Mouse (Mus musculus) fibroblast of lung, adult 2 months (primary cell): ENCODE measurements at regions not wholly inside any gene's neighbourhood (a gene's known extent, or its start where the extent isn't known, plus 50 kb on each side); places are given as distances from the start of the nearest gene placed in this dataset.

Experiments
- DNase-seq: peaks from one replicate; pipeline ENCODE4 v3.0.0-alpha.2; 2011; ENCODE audit warnings: low read depth

DNA sequence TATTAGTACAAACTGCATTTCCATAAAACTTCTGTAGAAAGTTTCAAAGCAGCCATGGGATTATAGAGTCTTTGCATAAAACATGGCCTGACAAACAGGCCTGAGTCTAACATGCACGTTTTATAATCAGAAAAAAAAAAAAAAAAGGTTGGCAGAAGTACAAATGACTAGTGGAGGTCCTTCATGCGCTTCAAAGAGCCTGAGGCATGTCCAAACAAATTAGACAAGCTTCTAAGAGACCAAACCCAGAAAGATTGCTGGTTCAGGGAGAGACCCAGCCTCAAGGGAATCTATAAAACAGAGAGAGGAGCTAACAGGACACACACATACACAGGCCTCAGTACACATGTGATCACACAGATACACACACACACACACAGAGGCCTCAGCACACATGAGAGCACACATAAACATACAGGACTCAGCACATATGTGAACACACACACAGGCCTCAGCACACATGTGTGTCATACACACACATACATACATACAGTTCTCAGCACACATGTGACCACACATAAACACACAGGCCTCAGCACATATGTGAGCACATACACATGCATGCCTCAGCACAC, 57.0 kb upstream of the Gnaq start:
- no peak for DNase-seq

DNA sequence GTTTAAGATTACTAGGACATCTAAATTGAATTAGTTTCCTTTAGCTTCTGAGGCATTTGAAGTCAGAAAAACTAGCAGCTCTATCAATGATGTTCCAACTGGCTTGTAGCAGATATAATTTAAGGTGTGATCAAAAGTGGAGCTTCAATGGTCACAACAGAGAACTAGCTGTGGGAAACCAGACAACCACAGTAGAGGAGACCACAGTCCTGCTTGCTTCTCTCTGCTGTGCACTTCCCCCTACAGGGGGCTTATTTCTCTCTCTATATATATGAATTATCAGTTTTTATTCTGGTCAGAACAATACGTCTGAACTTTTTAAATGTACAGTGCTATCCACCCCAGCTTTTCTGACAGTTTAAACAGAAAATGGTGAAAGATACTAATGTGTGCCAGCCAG, 57.6 kb upstream of the Gnaq start:
- no peak for DNase-seq

DNA sequence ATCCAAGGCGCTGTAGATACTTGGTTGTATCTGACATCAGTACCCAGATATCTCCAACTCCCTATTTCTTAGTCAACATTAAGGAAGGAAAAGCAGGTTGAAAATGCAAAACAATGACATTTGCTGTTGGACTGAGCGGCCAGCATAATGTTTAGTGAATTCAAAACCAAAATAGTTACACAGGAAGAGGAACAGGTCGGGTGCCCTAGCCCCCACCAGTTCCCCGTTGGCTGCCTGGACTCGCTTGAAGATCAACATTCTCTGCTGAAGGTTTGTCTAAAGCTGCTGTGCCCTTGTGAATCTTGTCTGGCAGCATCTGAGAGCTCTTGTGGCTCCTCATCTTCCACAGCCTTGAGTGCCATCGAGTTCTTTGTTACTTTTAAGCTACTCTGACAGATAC, 65.3 kb upstream of the Gnaq start:
- DNase-seq: no peak

DNA sequence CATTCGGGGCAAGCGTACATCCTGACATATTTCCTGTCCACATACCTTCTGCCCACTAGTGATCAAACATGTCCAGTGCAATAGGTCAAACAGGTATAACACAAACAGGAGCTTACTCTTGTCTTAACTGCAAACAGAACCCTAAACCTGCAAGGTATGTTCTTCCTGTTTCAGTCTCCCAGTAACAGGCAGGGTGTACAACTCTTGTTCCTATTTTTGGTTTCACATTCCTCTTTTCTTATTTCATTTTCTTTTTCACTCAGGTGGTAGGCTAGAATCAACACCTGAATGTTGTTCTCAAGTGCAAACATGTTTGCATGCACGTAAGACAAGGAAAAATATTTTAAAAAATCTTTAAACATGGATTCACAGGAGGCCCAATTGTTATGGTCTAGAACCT, 67.7 kb upstream of the Gnaq start:
- no peak for DNase-seq

DNA sequence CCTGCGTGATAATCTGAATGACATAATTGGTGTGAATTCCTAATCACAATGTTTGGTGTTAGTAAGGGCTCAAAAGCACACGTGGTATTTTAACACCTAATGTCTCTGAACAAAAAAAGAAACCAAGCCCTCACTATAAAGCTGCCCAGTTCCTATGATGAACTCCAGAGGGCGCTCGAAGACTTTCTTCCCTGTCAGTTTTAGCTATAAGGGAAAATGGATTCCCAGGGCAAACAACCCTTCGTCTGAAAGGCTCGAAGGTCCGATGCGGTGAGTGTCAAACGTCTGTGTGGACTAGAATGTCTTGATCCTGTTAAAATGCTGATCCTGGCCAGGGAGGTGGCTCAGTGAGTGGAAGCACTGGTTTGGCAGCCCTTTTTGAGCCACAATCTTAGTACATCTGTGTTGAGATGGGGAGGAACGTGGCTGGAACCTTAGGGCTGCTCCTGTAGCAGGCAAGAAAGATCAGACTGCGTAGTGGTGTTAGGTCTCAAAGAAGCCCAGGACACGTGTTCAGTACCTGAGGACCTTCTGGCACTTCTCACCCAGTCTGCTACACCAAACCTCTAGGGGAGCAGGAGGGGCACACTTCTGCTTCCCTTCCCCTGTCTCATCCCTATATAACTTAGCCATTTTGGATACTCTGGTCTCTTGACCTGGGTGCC, 68.6 kb upstream of the Gnaq start:
- no peak for DNase-seq

DNA sequence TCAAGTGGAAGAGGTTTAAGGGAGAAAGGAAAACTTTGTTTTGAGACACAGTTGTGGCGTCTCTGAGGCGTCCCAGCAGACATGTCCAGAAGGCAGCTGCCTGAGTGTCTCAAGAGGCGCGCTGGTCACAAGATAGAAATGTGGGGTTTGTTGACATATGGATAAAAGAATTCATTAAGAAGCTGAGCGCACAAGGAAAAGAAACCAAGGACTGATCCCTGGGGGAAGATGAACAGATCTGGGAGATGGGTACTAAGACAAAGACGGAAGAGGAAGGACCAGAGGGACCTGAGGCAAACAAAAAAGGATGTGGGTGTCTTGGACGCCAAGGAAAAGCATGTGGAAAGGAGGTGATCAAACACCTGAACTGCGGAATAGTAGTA, 69.1 kb upstream of the Gnaq start:
- no peak for DNase-seq

DNA sequence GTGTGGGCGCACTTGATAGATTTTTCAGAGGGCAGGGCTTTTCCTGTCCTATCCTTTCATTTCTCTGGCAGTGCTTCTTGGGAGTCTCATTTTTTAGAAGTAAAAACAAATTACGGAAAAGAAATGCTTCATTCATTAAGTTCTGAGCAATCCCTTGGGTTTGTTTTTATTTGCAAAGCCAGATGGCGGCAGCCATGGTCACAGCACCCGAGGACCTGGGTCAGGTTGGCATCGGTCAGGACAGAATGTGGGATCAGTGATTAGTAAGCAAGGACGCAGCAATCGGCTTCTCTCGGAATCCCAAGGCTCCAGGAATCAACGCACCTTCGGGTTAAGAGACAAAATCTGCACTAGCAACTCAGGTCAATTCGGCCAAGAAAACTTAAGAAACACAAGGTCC, 70.8 kb upstream of the Gnaq start:
- DNase-seq: no peak

DNA sequence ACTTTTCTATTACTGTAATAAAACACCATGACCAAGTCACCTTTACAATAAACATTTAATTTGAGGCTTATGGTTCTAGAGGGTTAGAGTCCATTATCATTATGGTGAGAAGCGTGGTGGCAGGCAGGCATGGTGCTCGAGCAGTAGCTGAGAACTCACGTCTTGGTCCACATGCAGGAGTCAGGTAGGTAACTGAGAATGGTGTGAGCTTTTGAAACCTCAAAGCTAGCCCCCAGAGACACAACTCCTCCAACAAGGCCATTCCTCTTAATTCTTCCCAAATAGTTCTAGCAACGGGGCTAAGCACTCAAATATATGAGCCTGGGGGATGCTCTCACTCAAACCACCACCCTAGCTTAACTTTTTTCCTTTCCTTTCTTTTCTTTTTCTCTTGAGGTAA, 73.6 kb upstream of the Gnaq start:
- no peak for DNase-seq

DNA sequence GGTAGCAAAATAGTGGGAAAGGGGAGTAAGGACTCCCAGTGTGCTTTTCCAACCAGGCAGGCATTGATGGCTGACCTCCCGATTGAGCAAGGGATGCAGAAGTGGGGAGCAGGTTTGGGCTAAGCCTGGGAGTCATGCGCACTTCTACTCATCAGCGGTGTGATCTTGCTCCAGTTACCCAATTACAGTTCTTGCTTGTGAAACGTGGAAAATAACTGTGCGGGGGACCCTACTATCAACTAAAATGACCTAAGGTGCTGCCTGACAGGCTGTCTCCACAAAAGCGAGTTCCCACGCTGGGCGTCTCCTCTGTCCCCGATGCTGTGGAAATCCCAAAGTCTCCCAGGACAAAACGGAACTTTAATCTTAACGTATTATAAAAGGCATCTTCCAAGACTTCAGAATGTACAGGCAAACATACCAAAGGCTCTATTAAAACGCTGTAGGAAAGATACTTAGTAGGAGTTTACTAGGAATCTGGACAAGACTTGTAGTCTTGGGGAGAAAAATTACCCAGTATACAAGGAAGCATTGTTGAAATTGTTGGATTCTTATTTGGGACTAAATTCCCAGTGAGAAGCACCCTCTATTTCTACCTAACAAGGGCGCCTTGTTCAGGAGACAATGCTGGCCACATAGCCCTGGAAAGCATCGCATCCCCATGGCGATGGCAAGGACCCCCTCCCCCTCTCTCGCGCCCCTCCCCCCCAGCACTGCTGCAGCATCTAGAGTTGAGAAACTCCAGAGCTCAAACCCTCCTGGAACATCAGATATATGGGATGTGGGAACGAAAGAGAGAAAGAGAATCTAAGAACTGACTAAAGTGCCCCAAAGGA, 65.6 kb upstream of the Cep78 start:
- peak; percentile 64 for DNase-seq

DNA sequence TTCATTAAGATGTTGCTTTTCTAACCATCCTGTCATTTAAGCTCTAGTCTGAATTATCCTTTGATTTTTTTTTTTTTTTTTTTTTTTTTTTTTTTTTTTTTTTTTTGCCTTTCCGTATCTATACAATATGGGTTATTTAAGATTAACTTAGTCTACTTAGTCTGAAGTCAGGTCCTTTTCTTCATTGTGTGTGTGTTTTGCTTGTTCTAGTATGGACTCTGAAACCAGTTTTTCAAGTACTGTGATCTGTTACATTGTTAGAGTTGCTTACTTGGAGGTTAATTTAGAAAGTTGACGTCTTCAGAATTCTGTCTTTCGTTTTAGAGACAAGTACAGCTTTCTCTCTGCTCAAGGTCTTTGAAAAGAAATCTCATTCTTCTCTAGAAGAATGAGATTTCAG, 64.9 kb upstream of the Cep78 start:
- no peak for DNase-seq

DNA sequence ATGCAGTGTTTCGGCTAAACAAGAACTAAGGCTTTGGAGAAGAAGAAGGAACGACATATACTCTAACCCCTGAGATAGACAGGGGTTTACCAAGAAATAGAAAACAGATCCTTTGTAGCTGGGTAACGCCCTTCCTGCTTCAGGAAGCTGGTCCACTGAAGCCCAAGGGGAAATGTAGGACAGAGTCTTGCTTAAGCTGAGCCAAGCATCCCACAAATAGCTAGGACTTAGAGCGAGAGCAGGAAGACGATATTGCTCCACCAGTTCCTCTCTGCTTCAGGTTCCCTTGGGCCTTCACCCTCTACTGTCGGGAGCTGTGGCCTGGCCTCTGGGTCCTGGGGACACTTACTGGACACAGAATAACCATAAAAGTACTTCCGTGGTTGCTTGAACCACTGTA, 62.2 kb upstream of the Cep78 start:
- no peak for DNase-seq

DNA sequence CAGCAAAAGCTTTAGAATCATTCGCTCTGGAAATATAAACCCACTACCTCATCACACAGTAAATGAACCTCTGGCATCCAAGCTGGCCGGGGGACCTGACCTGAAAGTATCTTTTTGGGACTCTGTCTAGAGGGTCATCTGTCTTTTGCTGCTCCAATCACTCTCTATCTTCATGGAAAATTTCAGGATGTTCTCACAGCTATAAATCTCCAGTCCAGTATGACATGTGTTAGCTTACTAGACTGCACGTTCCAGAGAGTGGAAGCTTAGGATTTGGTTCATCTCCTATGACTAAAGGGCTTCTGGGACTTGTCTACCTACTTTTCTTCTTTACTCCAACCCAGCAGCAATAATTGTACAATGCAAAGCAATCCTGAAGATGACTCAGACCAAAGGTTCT, 60.5 kb upstream of the Cep78 start:
- DNase-seq: no peak

DNA sequence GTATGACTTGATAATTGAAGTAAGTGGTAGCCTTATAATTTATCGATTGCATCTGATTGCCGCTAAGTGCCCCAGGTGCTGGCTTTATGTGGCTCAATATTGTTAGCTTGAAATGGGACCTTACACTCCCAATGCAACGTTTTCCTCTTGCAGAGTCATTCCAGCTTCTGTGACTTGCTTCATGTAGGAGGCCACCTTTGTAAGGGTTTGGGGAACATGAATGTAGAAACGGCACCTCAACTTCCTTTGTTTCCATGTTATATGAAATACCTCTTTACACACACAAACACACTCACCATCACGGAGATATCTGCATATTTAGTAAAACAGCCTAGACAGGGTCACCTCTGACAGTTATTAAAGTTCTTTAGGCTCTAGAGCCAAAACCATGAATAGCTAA, 59.4 kb upstream of the Cep78 start:
- no peak for DNase-seq

DNA sequence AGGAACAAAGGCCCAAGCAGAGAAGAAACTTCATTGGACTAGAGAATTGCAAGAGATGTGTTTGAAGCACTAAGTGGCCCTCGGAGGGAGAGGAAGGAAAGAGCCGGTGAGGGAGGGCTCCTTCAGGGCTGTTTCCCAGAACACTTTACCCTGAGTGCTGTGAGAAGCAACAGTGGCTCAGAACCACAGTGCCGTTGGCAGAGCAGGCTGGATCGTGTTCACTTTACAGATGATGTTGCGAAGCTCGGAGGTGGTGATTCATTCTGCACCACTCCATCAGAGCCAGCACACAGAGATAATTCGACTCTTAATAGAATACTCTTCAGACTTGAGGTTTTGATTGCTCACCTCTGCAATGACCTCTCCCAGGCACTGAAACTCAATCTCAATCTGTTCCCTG, 58.2 kb upstream of the Cep78 start:
- no peak for DNase-seq

DNA sequence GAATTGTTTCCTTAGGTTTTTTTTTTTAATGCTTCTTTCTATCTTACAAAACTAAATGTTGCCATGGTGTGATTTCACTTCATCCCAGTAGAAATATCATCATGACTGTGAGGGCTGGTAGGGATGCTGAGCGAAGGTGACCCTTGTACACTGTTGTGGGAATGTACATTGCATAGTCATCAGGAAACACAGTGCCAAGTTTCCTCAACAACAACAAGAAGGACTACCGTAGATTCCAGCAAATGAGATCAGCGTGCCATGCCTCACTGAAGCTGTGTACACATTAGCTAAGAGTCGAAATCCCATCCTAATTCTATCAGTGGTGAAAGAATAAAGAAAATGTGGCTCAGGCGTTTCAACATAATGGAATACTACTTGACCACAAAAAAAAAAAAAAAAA, 57.1 kb upstream of the Cep78 start:
- DNase-seq: no peak

DNA sequence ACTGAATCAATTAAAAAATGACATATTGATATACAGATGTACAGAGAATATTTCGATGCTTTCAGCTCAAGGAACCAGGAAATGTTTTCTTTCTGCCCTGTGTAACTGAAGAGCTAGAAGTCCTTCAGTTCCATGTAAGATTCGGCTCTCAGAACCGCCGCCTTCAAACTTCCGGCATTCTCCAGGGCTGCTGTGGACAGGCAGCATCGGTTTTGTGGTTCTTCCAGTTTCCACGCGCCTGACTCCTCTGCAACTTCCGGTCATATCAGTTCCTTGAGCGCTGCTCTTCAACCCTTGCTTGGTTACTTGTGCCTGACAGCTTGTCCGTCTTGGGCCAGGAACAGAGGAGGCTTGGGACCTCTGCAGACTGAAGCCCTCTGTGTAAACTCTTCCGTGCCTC, 53.0 kb upstream of the Cep78 start:
- DNase-seq: no peak
